Mouse (Mus musculus) cerebellum, postnatal 36 days (tissue): Measurements from ENCODE around the gene Mllt3.
"Not testable (repeated sequence)": the region's sequence is repeated elsewhere in the genome, so short reads cannot be mapped to it uniquely, and the experiment has no call there.

Experiments
- DNase-seq, 2 experiments: peaks; one replicate each; pipeline ENCODE4 v3.0.0; 2021 to 2022; ENCODE audit warnings: mixed read lengths in 2 of 2

Gene Mllt3

GRCm38 (mm10) chr4:88011870-88012572, 21.1 kb downstream of the Mllt3 start:
- DNase-seq: no peak

DNA sequence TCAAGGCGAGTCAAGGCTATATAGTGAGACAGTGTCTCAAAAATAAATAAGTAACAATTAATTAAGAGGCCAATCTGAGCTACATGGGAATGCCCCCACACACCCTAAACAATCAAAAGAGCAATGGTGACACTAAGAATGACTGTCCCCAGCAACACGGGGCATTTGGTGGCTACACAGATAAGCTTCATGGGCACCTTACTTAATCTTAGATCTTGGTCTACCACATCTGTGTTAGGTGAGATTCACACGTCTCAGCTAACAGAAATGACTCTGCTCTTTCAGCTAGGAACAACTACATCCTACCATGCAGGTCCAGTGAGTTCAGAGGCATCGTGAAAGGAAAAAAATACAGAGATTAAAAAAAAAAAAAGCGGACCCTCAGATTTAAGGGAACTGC, 22.7 kb downstream of the Mllt3 start:
- no peak for DNase-seq

DNA sequence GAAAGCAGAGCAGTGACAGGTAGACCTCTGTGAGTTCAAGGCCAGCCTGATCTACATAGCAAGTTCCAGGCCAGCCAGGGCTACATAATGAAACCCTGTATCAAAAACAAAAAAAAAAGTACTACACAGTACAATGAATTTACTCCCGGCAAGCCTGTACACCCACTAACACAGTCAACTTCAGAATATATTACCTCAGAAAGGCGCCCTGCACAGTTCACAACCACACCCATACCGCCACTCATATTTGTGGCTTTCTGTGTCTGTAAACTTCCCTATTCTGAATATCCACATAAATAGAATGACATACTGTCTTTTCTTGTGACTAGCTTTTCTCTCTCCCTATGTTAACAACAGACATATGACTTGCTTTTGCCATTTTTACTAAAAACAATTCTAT, 27.4 kb downstream of the Mllt3 start:
- no peak for DNase-seq

- DNase-seq: no peak
These were observed 29.8 kb downstream of the Mllt3 start for GRCm38 (mm10) chr4:88003159-88003948.

GRCm38 (mm10) chr4:87991710-87992109, 41.5 kb downstream of the Mllt3 start:
- no peak for DNase-seq

DNA sequence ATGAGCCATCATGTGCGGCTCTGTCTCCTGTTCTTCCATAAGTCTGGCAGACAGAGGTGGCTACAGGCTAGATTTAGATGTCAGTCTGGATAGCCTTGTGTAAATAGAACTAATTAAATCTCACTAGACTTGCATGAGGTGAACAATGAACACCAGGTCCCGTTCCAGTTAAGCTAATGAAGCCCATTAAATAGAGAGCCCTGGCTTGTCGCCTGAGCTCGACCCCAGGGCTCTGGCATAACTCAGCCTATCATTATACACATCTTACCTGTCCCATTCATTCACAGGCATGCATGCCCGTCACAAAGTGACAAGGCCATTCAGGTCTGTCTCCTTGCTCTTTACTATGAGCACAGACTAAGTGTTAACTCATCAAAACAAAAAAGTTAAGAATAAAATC, 42.2 kb downstream of the Mllt3 start:
- DNase-seq: no peak

DNA sequence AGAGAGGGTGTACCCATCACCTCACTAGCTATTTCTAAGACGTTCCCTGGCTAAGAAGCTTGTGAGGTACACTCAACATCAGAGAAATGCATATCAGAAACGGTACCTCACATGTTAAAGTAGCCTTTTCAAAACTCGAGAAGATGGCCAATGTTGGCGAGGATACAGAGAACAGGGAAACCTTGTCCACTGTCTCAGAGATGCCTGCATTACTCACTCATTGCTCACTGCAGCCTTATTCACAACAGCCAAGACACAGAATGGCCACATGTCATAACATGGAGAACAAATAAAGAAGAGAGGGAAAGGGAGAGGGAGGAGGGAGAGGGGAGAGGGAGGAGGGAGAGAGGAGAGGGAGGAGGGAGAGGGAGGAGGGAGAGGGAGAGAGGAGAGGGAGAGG, 47.9 kb downstream of the Mllt3 start:
- DNase-seq: no peak

- no peak for DNase-seq
These were observed 48.6 kb downstream of the Mllt3 start for GRCm38 (mm10) chr4:87984589-87984988.

GRCm38 (mm10) chr4:87984091-87984490, 49.1 kb downstream of the Mllt3 start:
- DNase-seq: no peak

GRCm38 (mm10) chr4:87982578-87982977, 50.6 kb downstream of the Mllt3 start:
- DNase-seq: no peak

DNA sequence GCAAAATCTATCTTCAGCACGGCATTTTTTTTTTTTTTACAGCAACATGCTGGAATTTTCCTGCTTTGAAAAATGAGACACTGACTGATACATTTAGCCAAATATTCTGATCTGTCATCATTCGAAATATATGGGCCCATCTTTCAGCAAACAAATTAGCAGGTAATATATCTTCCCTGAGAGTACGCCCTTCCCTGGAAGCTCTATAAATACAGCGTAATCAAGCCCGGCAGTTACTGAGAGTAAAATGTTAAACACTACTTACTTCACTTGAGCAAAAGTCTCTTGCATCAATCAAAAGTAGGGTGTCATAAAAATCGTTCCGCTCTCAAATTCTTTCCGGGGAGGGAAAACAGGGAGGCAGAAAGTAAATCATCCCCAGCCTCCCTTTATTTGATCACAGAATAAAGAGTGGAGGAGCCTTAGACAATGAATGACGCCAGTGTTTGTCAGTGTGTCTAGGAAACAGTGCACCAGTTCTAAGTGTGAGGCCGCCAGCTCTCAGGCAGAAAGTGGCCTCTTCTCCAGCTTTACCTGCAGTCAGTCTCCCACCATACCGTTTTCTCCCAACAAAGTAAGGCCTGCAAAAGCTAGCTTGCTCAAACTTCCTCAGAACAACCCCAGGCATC, 55.2 kb downstream of the Mllt3 start:
- DNase-seq: no peak

DNA sequence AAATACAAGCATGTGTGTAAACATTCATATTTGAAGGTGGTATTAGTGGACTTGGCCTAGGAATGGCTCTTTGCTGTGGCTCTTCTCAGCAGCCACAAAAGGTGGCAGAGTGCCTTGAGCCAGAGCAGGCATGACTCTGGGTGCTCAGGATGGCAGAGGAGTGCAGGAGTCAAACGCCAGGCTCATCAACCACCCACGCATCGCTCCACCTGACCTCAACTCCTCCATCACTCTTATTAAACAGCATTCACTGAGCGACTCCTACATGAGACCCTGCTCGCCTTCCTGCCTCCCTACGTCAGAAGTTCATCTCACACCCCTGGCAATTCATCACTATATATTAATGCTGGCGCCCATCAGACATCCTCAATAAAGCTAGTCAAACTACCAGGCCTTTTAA, 67.3 kb downstream of the Mllt3 start:
- DNase-seq: no peak

DNA sequence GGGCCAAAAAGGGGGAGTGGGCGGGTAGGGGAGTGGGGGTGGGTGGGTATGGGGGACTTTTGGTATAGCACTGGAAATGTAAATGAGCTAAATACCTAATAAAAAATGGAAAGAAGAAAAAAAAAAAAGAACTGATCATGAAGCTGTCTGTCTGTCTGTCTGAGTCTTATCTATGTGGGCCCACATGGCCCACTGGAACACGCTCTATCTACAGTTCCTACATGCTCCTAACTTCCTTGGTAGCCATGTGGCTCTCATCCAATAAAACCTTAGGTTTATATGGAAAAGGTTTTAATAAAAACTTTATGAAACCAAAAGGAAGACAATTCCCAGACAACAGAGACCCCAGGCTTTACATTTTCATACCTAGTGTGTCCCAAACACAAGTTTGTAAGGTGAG, 68.3 kb downstream of the Mllt3 start:
- not testable (repeated sequence) for DNase-seq

DNA sequence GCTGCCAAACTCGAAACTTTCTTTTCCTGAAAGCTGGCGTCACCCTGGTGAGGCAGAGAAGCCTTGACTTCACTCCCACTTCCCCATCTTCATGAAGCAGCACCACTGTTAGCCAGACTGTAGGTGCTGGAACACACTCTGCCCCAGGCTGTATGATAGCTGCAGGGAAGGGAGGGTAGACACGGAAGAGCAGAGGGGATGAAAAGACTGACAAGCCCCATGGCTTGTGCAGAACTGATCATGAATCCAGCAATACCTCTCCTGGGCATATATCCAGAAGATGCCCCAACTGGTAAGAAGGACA, 69.4 kb downstream of the Mllt3 start:
- DNase-seq: no peak

DNA sequence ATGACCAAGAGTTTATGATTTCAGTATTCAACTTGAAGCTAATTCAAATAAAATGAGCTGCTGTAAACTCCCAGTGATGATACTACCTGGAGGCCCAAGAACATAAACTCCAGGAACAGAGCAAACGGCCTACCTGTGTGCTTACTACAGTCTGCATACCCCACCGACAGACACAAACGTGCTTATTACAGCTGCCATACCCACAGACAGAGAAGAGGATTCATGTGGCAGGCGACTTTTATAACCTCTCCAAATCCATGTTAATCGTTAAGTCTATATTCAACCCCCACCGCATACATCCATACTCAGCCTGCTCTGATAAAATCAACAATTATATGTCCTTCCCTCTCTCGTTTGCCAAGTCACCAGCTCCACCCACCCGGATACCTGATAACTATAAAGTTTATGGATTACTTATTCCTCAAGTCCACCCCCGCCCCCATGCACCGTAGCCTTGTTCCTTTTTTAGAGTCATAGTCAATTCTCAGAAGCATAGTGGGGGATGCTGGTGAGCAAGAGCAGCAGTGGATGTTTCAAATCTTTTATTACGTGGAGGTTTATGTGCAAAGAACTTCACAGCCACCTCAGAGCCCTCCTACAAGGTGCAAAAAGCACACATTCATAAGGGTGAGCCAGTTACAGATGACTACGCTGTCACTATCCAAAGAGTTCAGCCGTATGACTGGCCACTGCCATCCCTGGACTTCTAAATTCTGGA, 70.0 kb downstream of the Mllt3 start:
- DNase-seq: no peak

DNA sequence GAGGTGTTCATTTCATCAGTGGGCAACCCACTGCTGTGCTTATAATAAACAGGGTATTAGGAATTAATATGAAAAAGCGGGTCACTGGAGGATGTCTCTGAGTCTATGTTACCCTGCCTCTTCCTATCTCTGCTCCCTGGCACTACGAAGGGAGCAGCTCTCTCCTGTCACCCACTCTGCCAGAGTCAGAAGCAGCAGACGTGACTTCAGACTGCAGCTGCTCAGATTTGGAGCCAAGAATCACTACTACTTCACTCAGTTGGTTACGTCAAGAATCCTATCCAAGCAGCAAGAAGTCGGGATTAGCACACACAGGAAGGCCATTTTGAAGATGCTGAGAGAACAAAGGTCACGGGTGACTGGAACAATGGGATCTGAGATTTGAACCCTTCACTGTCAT, 71.3 kb downstream of the Mllt3 start:
- no peak for DNase-seq

DNA sequence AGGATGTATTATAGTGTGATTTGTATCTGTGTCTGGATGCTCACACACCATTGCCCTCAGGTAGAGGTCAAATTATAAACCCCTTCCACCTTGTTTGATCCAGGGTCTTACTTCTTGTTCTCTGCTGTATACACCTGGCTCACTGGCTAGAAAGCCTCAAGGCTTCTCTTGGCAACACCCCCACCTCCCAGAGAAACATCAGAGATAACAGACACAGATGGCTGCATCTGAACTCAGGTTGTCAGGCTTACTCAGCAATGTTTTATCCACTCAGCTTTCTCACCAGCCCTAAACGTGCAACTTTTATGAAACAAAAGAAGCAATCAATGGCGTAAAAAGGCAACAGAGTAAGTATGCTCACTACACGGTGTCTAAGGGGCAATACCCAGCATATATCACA, 75.3 kb downstream of the Mllt3 start:
- no peak for DNase-seq

- DNase-seq: no peak
These were observed 76.0 kb downstream of the Mllt3 start for GRCm38 (mm10) chr4:87957198-87957597.

- no peak for DNase-seq
These were observed 78.0 kb downstream of the Mllt3 start for GRCm38 (mm10) chr4:87955132-87955531.

GRCm38 (mm10) chr4:87954421-87955083, 78.6 kb downstream of the Mllt3 start:
- peak in 1 of 2 experiments; percentile 12 for DNase-seq

- no peak for DNase-seq
These were observed 79.4 kb downstream of the Mllt3 start for GRCm38 (mm10) chr4:87953736-87954135.

DNA sequence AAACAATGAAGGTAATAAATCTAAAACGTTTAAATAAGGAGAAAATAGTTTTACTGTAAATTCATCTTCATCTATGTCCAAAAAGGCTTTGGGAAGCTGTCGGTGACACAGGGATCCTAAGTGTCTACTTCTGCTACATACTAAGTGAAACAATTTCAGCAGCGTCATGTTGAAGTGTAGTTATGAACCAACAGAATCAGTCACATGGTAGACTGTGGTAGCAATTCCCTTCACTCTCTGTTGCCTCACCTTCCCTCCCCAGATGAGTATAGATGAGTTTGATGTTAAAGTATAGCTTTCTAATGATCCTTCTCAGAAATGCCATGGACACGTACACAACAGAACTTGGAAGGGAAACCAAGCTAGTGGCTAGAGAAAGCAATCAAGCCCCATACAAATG, 79.9 kb downstream of the Mllt3 start:
- no peak for DNase-seq

GRCm38 (mm10) chr4:87949451-87949850, 83.7 kb downstream of the Mllt3 start:
- no peak for DNase-seq
